Mouse (Mus musculus) liver, embryonic 16.5 days (tissue): ENCODE measurements around the gene Yeats4. TPM values are rescaled to one million over a fixed set of nuclear protein-coding genes. Genes with fewer than 3 reads are reported as not detected.
"Not testable (repeated sequence)": the region's sequence is repeated elsewhere in the genome, so short reads cannot be mapped to it uniquely, and the experiment has no call there.

Source experiments
- ATAC-seq: fragments of 200-750 bp; cut with Nextera tagmentation; 2 replicates; pipeline ENCODE4 v1.8.0; 2017; ENCODE audit warnings: low read depth, mild to moderate bottlenecking, moderate number of reproducible peaks, moderate library complexity
- H3K27ac ChIP-seq: fragments of 300-500 bp; sonication (generic); 2 replicates; pipeline ENCODE4 v1.5.1; 2014; ENCODE audit warnings: mild to moderate bottlenecking, low read length
- H3K27me3 ChIP-seq: fragments of 300-500 bp; sonication (generic); 2 replicates; pipeline ENCODE4 v1.6.1; 2014; ENCODE audit warnings: low read depth, low read length, mixed read lengths; ENCODE audit not compliant: control insufficient read depth, insufficient read depth
- H3K36me3 ChIP-seq: fragments of 300-500 bp; sonication (generic); 2 replicates; pipeline ENCODE4 v1.6.1; 2014; ENCODE audit warnings: mild to moderate bottlenecking; ENCODE audit not compliant: control insufficient read depth, insufficient read depth
- H3K4me1 ChIP-seq: fragments of 300-500 bp; sonication (generic); 2 replicates; pipeline ENCODE4 v1.6.1; 2014; ENCODE audit warnings: low read depth, low read length, mixed read lengths; ENCODE audit not compliant: control insufficient read depth
- H3K4me2 ChIP-seq: fragments of 300-500 bp; sonication (generic); 2 replicates; pipeline ENCODE4 v1.6.1; 2014; ENCODE audit warnings: low read depth, low read length, mixed read lengths
- H3K4me3 ChIP-seq: fragments of 300-500 bp; sonication (generic); 2 replicates; pipeline ENCODE4 v1.5.1; 2014; ENCODE audit warnings: low read depth, mild to moderate bottlenecking, low read length
- H3K9ac ChIP-seq: fragments of 300-500 bp; sonication (generic); 2 replicates; pipeline ENCODE4 v1.6.1; 2014; ENCODE audit warnings: low read depth, low read length
- H3K9me3 ChIP-seq: fragments of 300-500 bp; sonication (generic); replicated peaks from 2 replicates; pipeline ENCODE4 v1.6.1; 2016; ENCODE audit warnings: low read length; ENCODE audit not compliant: control insufficient read depth
- WGBS: fragments of 180-500 bp; shearing (Covaris S2); extraction: QIAGEN DNeasy Blood & Tissue Kit; methylation state at CpG from one replicate; pipeline ENCODE4 v1.1.7; 2014; ENCODE audit not compliant: insufficient replicate concordance; 5-methylcytosine and 5-hydroxymethylcytosine counted together
- polyA plus RNA-seq: library from polyadenylated mRNA; unstranded; fragments of >200 nt; fragmentation: Nextera tagmentation; extraction: Ambion mirVana; gene quantifications from 2 replicates; pipeline ENCODE4 v1.2.1, GENCODE M21; 2015

The Yeats4 gene
- polyA plus RNA-seq, 1 experiment from 2014 or later: 30.6 TPM

DNA sequence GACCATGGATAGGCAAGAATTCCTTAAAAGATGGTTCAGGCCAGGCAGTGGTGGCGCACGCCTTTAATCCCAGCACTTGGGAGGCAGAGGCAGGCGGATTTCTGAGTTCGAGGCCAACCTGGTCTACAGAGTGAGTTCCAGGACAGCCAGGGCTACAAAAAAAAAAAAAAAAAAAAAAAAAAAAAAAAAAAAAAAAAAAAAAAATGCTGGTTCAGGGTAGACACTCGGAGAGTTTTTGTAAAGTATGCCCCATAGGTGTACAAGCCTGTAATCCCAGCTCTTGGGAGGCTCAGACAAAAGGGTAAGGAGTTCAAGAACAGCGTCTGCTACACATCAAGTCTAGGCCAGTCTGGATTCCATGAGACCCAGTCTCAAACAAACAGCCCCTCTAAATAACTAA lies 15.5 kb downstream of the Yeats4 start:
- not testable (repeated sequence) for H3K9ac ChIP-seq, ATAC-seq, H3K4me3 ChIP-seq, H3K9me3 ChIP-seq, H3K4me1 ChIP-seq, H3K27ac ChIP-seq, H3K36me3 ChIP-seq, H3K27me3 ChIP-seq
- 80% methylated on average over 6 of the region's 6 CpGs for WGBS
- H3K4me2 ChIP-seq: 0 out of 2 replicates have a peak overlapping the region, but pooled peaks have one; percentile 49

DNA sequence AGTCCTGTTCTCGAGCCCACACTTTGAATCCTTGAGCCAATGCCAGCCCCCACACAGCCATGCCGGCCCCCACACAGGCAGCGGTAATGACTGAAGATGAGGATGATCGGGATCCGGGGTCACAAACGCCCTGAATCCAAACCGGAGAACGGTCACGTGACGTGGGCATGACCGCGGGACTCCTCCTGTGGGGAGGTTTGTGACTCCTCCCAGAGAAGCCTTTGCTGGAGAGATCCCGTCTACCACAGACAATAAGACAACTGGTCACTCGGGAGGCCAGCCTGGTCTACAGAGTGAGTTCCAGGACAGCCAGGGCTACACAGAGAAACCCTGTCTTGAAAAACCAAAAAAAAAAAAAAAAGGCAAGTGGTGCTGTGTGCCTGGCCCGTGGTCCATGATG lies 16.1 kb downstream of the Yeats4 start:
- no peaks in the 10 kb centered on the region for H3K36me3 ChIP-seq
- no peak for ATAC-seq
- no peaks in the 10 kb centered on the region for H3K27me3 ChIP-seq
- peaks cover 3% of the 10 kb centered on the region for H3K4me1 ChIP-seq
- no peak overlapping the region for H3K4me3 ChIP-seq
- H3K9ac ChIP-seq: no peak overlapping the region
- no peak overlapping the region for H3K4me2 ChIP-seq
- H3K27ac ChIP-seq: no peak overlapping the region
- no peaks in the 10 kb centered on the region for H3K9me3 ChIP-seq
- WGBS: 74% methylated on average over 15 of the region's 15 CpGs

DNA sequence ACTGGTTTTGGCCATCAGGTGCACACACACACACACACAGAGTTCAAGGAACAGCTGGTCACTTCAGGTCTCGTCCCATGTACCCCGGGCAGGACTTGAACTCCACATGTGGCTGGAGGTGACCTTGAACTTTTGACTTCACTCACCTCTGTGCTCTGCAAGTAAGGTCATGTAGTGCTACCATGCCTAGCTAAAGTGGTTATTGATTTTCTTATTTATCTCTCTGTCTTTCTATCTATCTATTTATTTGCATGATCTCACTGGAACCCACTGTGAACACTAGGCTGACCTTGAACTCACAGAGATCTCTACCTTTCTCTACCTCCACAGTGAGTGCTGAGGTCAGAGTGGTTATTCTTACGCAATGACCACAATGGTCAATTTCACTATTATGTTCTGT lies 18.2 kb downstream of the Yeats4 start:
- Histone ChIP-seq H3K4me3 (no peak overlapping the region), H3K36me3 (no peaks in the 10 kb centered on the region), H3K9me3 (no peaks in the 10 kb centered on the region), H3K27me3 (no peaks in the 10 kb centered on the region), H3K9ac (no peak overlapping the region), H3K27ac (no peak overlapping the region), H3K4me2 (no peak overlapping the region), H3K4me1 (peaks cover 3% of the 10 kb centered on the region)
- WGBS: 76% methylated on average over 3 of the region's 3 CpGs
- ATAC-seq: no peak

DNA sequence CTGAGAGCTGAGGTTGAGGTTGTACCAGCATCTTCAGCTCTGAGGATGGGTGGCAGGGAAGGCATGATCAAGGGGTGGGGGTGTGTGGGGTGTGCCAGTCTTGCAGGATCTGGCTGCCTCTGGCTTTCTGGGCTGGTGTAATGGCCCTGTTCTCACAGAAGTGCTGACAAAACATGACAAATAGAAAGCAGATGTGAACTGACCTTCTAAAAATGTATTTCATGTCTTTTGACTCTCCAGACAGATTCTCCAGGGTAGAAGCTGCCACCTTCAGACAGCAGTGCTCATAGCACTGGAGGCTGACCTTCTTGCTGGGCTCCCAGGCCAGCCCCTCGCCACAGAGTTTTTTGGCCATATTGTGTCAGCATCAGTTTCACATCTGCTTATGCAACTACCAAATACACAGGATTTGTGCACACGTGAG lies 20.7 kb downstream of the Yeats4 start:
- H3K9me3 ChIP-seq: no peaks in the 10 kb centered on the region
- H3K4me3 ChIP-seq: no peak overlapping the region
- no peaks in the 10 kb centered on the region for H3K36me3 ChIP-seq
- no peak overlapping the region for H3K9ac ChIP-seq
- H3K27me3 ChIP-seq: no peaks in the 10 kb centered on the region
- WGBS: 50% methylated on average over 2 of the region's 2 CpGs
- no peak overlapping the region for H3K27ac ChIP-seq
- no peak overlapping the region for H3K4me2 ChIP-seq
- no peaks in the 10 kb centered on the region for H3K4me1 ChIP-seq
- ATAC-seq: no peak

DNA sequence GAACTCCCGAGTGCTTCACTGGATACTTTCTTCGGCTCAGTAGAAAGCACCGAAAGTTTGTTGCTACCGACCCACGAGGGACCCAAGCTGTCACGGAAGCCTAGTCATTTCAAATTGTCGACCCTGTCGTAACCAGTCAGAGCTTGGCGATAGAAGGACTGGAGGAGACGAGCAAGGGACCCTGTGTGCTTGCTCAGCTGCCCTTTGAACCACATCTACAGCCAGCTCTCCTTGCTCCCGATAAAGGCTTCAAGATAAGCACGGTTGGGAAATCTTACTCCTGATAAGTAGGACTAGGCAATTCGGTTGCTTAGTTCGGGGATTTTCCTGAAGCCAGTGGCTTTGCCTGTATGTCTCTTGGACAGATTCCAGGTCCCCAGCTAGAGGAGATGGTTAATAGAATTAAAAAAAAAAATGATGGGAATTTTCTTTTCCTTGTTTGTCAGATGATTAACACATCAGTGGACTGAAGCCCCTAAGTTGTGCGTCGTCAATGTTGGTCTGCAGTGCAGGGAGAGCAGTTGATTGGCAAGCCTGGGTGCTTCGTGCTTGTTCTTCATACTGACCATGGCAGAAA lies 21.2 kb downstream of the Yeats4 start:
- Histone ChIP-seq H3K4me3 (no peak overlapping the region), H3K4me2 (no peak overlapping the region)

DNA sequence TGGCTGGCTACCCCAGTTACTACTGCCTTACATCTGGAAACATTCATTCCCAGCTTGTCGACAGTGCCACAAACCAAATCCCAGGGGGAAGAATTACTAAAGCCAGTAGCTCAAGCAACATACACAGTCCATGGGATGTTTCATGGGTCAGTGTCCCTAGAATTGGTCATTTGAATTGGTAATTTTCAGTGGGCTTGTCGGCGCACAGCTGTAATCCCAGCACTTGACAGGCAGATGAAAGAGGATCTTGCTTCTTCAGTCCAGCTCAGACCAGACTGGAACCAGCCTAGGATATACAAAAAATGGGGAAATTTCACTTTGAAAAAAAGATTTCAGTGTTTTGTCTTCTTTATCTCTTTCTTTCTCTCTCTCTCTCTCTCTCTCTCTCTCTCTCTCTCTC lies 24.6 kb downstream of the Yeats4 start:
- H3K27me3 ChIP-seq: no peaks in the 10 kb centered on the region

More for the DNA sequence above, 21.2 kb downstream of the Yeats4 start:
- WGBS: 60% methylated on average over 17 of the region's 17 CpGs
- no peak overlapping the region for H3K9ac ChIP-seq
- H3K36me3 ChIP-seq: no peaks in the 10 kb centered on the region
- H3K27ac ChIP-seq: no peak overlapping the region
- no peak for ATAC-seq
- no peaks in the 10 kb centered on the region for H3K4me1 ChIP-seq
- H3K27me3 ChIP-seq: no peaks in the 10 kb centered on the region
- no peaks in the 10 kb centered on the region for H3K9me3 ChIP-seq

DNA sequence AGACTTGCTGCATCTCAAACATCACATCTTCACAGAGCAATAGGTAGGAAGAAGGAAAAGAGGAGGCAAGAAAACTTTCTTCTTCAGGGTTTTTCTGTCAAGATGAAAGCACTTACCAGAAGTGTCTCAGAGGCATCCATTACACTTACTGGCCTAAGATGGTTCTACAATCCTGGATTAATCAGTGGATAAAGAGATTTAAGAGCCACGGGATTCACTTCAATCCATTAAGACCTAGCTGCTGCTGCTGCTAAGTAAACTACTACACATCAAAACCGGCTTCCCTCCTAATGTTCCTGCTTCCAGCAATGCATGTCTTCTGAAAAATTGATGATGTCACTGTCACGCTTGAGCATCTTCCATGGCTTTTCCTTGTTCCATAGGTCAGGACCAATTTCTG lies 27.6 kb downstream of the Yeats4 start:
- Histone ChIP-seq H3K9ac (no peak overlapping the region), H3K27me3 (no peaks in the 10 kb centered on the region), H3K4me2 (no peak overlapping the region), H3K36me3 (no peaks in the 10 kb centered on the region), H3K9me3 (no peaks in the 10 kb centered on the region), H3K4me1 (no peaks in the 10 kb centered on the region; the same call in 1 of the 2 replicates), H3K27ac (no peak overlapping the region), H3K4me3 (no peak overlapping the region)
- WGBS: 71% methylated on average over 3 of the region's 3 CpGs
- ATAC-seq: no peak

More for the DNA sequence above, 24.6 kb downstream of the Yeats4 start:
- no peak overlapping the region for H3K27ac ChIP-seq
- ATAC-seq: no peak
- no peaks in the 10 kb centered on the region for H3K9me3 ChIP-seq
- H3K4me3 ChIP-seq: no peak overlapping the region
- WGBS: 72% methylated on average over 3 of the region's 3 CpGs
- no peak overlapping the region for H3K9ac ChIP-seq
- H3K36me3 ChIP-seq: no peaks in the 10 kb centered on the region
- no peak overlapping the region for H3K4me2 ChIP-seq
- H3K4me1 ChIP-seq: no peaks in the 10 kb centered on the region; the same call in 1 of the 2 replicates

DNA sequence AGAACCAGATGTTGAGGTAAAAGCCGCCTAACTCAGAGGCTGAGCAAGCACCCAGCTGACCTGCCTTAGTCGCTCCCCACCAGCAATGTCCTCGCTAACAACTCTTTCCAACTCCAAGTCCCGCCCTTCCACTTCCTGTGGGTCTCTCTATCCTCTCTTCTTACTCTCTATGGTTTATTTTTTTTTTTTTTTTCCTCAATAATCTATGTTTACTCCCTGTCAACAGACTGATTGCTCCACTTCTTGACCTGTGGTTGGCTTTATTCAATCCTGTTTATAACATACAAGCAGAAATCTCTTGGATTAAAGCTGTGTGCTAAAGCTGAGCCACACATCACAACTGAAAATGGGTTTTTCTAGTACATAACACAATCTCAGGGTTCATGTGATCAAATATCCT lies 28.6 kb downstream of the Yeats4 start:
- Histone ChIP-seq H3K9me3 (no peaks in the 10 kb centered on the region), H3K9ac (no peak overlapping the region), H3K27ac (no peak overlapping the region), H3K4me1 (no peaks in the 10 kb centered on the region; the same call in 1 of the 2 replicates), H3K27me3 (no peaks in the 10 kb centered on the region), H3K4me3 (no peak overlapping the region), H3K36me3 (no peaks in the 10 kb centered on the region), H3K4me2 (no peak overlapping the region)
- ATAC-seq: no peak
- WGBS: 74% methylated on average over 4 of the region's 4 CpGs

DNA sequence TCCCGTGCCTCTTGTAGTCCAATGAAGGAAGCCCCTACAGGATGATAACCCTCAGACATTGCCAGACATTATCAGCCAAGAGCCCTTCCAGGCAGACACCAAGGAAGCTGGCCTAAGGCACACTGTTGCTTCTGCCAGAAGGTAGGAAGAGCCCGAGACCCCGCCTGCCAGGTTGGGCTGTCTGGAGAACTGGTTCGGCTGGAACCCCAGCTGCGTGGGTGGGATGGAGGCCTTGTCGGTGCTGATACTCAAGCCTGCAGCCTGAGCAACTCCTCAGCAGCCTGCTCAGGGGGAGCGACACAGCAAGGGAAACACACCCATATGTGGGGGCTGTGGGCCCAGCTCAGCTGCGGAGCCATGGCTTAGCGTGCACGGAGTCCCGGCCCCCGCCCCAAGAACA lies 29.3 kb downstream of the Yeats4 start:
- 79% methylated on average over 12 of the region's 12 CpGs for WGBS

More for the DNA sequence above, 29.3 kb downstream of the Yeats4 start:
- Histone ChIP-seq H3K4me2 (no peak overlapping the region), H3K36me3 (no peaks in the 10 kb centered on the region), H3K4me1 (no peaks in the 10 kb centered on the region; the same call in 1 of the 2 replicates), H3K27ac (no peak overlapping the region), H3K27me3 (no peaks in the 10 kb centered on the region), H3K9me3 (no peaks in the 10 kb centered on the region), H3K4me3 (no peak overlapping the region), H3K9ac (no peak overlapping the region)
- ATAC-seq: no peak
